Mouse (Mus musculus) erythroid progenitor cell, adult 5-6 weeks (primary cell): Measurements from ENCODE around the gene Tbc1d22a. TPM values are rescaled to one million over a fixed set of nuclear protein-coding genes. Genes with fewer than 3 reads are reported as not detected.

Experiments used
- ATAC-seq: replicated peaks from 2 replicates; pipeline ENCODE4 v1.8.0; 2016; ENCODE audit warnings: moderate number of reproducible peaks, mild to moderate bottlenecking, moderate TSS enrichment, inconsistent platforms; ENCODE audit not compliant: poor library complexity, low FRiP score, severe bottlenecking
- total RNA-seq, 2 experiments: library from RNA; stranded (forward) in 1 of 2; stranded (reverse) in 1 of 2; fragments of 150-400 nt in 1 of 2; fragments of 186-747, 209-891 nt in 1 of 2; gene quantifications; 2 replicates each; pipeline versions ENCODE4 v1.2.3 to v1.2.4; 2015 to 2017; ENCODE audit warnings: low replicate concordance in 2 of 2

Tbc1d22a gene
- total RNA-seq, 2 experiments from 2014 or later: 9.2 to 12.9 TPM

GRCm38 (mm10) chr15:86520201-86520600 lies 305.9 kb downstream of the Tbc1d22a start:
- ATAC-seq: no peak

DNA sequence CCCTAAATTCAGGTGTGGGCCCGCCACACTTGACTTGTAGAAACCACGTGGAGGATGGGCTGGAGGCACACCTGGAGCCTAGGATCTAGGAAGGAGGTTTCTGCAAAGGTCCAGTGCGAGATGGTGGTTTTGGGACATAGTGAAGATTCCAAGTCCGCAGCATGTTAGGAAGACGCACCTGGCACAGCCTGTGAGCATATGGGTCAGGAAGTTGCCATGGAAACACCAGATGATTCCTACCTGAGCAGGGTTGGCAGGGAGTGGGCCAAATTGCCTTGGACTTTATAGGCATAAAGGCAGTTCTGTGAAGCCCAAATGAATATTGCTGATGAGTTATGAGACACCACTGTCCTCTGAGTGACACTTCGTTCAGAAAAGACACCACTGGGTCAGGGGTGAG lies 321.1 kb downstream of the Tbc1d22a start:
- ATAC-seq: no peak

DNA sequence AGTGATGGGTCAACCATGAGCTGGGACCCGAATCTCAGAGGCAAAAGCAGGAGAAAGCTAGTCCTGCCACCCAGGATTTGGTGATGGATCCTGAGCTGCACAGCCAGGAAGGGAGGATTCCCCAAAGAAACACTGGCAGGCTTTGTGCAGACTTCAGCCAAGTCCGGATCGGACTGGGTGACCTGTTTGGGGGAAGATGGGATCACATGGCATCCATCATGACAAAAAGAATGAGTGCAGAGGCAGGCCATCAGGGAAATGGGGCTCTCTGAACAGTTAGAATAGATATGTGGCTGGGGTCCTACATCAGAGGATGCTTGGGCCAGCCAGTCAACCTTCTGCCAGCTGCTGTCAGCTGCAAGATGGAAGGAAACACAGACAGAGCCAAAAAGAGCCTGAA lies 328.1 kb downstream of the Tbc1d22a start:
- no peak for ATAC-seq

- ATAC-seq: no peak
Observed at GRCm38 (mm10) chr15:86544122-86544795, 330.0 kb downstream of the Tbc1d22a start.

Other genes with a start within 250 kb of the Tbc1d22a start
- 1.1 and 1.3 TPM in 2 replicates for gene Celsr1, start 180.7 kb upstream of the Tbc1d22a start, total RNA-seq (2015; ENCODE audit: low replicate concordance)
- 0.30 and 0.39 TPM in 2 replicates for gene Celsr1, start 180.7 kb upstream of the Tbc1d22a start, total RNA-seq (2017; ENCODE audit: low replicate concordance)
- 10.8 and 16.8 TPM in 2 replicates for gene Gramd4, start 156.8 kb upstream of the Tbc1d22a start, total RNA-seq (2015; ENCODE audit: low replicate concordance)
- gene Gramd4, start 156.8 kb upstream of the Tbc1d22a start, total RNA-seq (2017; ENCODE audit: low replicate concordance): 18.9 and 37.5 TPM in 2 replicates
- 7.9 and 10.1 TPM in 2 replicates for gene Cerk, start 28.3 kb upstream of the Tbc1d22a start, total RNA-seq (2015; ENCODE audit: low replicate concordance)
- gene Cerk, start 28.3 kb upstream of the Tbc1d22a start, total RNA-seq (2017; ENCODE audit: low replicate concordance): 5.5 and 10.0 TPM in 2 replicates